Mouse (Mus musculus) cerebellum, adult 2 months (tissue): ENCODE results near the gene Foxp1. TPM values are rescaled to one million over a fixed set of nuclear protein-coding genes. Genes with fewer than 3 reads are reported as not detected.
A peak's percentile ranks its signal among the peaks of the same experiment; 100 is the strongest.

Experiments used
- DNase-seq, 2 experiments: peaks; one replicate each; pipeline ENCODE4 v3.0.0; 2021
- H3K27ac ChIP-seq: fragments of 200-500 bp; 2 replicates; pipeline ENCODE4 v1.5.1; 2012; ENCODE audit warnings: low read length, control low read depth, inconsistent platforms; ENCODE audit not compliant: insufficient read depth
- H3K27me3 ChIP-seq: fragments of 200-500 bp; 2 replicates; pipeline ENCODE4 v1.6.1; 2012; ENCODE audit warnings: inconsistent platforms, mild to moderate bottlenecking, low read length, moderate library complexity; ENCODE audit not compliant: control insufficient read depth, insufficient read depth
- H3K4me1 ChIP-seq: fragments of 200-500 bp; 2 replicates; pipeline ENCODE4 v1.6.1; 2011; ENCODE audit warnings: low read length; ENCODE audit not compliant: control insufficient read depth, insufficient read depth
- H3K4me3 ChIP-seq: fragments of 200-500 bp; replicated peaks from 2 replicates; pipeline ENCODE3; 2011; ENCODE audit warnings: mild to moderate bottlenecking, low read depth, low read length, control low read depth; ENCODE audit not compliant: insufficient read depth
- CTCF ChIP-seq: fragments of 200-500 bp; IDR thresholded peaks from 2 replicates; pipeline ENCODE4 v1.5.1; 2011; ENCODE audit warnings: low read depth, mild to moderate bottlenecking, control low read depth, low read length, moderate library complexity, borderline replicate concordance; ENCODE audit not compliant: insufficient read depth
- POLR2A ChIP-seq: fragments of 200-500 bp; IDR thresholded peaks from 2 replicates; pipeline ENCODE4 v1.6.1; 2011; ENCODE audit warnings: low read length, control low read depth, borderline replicate concordance; ENCODE audit not compliant: insufficient read depth
- WGBS: fragments of 180-500 bp; shearing (Covaris S2); methylation state at CpG from one replicate; pipeline ENCODE4 v1.1.7; 2018; 5-methylcytosine and 5-hydroxymethylcytosine counted together
- polyA plus RNA-seq: library from polyadenylated mRNA; depleted of rRNA; stranded (reverse); fragments of >200 nt; gene quantifications from 2 replicates; pipeline ENCODE4 v1.2.3, GENCODE M21; 2012

The Foxp1 gene
- polyA plus RNA-seq, 1 experiment, result 21.0 TPM

DNA sequence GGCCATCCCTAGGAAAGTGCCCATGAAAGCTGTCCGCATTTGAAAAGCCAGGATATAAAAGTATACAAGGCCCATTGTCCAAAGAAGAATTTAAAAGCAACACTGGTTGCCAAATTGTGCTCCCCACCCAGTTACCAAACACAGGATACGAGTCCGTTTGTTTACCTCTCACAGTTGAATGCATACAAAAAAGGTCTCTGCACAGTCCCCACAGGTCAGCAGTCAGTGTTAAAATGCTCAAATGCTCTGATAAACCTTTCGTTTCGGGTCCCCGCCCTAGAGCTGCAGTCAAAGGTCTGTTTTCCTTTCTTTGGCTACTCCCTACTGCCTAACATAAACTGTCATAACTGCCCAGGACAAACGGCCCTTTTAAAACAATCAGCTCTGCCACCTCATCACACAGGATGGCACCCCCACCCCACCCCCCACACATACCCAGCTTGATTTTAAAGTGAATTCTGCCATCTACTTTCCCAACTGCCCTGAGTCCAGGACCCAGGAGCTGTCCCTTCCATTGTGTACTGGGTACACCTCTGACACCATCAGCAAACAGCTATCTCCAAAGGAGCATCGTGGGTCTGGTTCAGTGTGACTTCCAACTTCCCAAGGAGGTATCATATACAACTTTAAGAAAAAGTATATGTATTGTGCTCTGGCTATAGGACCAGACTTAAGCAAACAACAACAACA is 510.5 kb downstream of the Foxp1 start:
- DNase-seq, result no peak
- Histone ChIP-seq H3K27ac (no peak overlapping the region), H3K4me3 (no peak overlapping the region), H3K4me1 (peaks cover 5% of the 10 kb centered on the region), H3K27me3 (no peaks in the 10 kb centered on the region)
- 86% methylated on average over 8 of the region's 8 CpGs for WGBS
- no peak for TF ChIP-seq CTCF
- TF ChIP-seq POLR2A, result no peak

DNA sequence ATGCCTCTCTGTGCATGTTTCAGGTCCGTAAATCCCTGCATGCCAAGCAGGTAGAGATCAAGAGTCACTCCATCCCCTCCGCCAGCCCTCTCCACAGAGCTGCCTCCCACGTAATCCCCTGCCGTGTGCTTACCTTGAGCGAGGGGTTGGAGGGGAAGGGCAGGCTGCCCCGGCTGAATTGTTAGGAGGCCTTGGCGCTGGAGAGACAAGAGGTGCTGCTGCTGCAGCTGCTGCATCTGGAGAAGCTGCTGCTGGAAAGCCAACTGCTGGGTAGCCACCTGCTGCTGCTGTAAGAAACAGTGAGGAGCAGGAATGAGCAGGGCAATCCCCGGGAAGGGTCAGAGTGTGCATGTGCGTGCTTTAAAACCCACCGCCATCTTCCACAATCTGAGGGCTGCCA is 512.8 kb downstream of the Foxp1 start:
- WGBS, result 59% methylated on average over 10 of the region's 10 CpGs
- no peak overlapping the region for H3K27ac ChIP-seq
- no peaks in the 10 kb centered on the region for H3K27me3 ChIP-seq
- DNase-seq, result no peak
- H3K4me3 ChIP-seq, result no peak overlapping the region
- peaks cover 5% of the 10 kb centered on the region for H3K4me1 ChIP-seq
- TF ChIP-seq POLR2A, result no peak
- TF ChIP-seq CTCF, result no peak

DNA sequence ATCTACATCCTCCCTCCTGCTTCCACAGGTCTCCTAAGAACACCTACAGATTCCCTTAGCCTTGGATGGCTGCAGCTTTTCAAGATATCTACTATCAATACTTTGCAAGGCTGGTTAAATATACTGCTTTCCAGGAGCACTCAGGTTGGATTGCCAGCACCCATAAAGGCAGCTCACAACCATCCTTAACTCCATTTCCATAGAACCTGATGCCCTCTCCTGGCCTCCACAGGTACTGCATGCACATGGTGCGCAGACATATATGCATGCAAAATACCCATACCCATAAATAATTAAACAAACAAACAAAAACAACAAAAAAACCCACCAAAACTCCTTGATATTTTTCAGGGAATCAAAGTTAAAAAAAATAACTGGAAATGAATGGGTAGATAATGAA is 514.0 kb downstream of the Foxp1 start:
- no peak for DNase-seq
- WGBS, result 100% methylated on average over 1 of the region's 1 CpGs
- Histone ChIP-seq H3K4me1 (no peaks in the 10 kb centered on the region), H3K27me3 (no peaks in the 10 kb centered on the region), H3K27ac (no peak overlapping the region), H3K4me3 (no peak overlapping the region)
- TF ChIP-seq POLR2A (no peak), CTCF (peak; percentile 18; the same call in 1 of the 2 replicates)

DNA sequence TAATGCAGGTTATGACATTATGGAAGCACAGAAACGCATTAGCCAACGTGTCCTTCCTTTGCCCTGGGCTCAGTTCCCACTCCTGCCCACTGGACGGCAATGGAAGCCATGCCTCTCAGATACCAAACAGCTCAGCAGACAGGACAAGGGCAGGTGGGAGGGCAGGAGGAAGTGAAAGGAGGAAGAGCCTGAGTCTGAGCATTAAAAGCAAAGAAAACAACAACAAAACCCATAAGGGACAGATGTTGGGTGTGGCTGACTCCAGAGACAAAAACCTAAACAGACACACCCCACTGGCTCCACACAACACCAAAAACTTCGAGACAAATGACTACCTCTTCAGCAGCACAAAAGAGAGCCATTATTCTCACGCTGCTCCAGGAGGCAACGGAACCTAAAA is 515.0 kb downstream of the Foxp1 start:
- Histone ChIP-seq H3K27me3 (no peaks in the 10 kb centered on the region), H3K4me1 (no peaks in the 10 kb centered on the region), H3K4me3 (no peak overlapping the region), H3K27ac (no peak overlapping the region)
- 66% methylated on average over 6 of the region's 6 CpGs for WGBS
- no peak for TF ChIP-seq CTCF
- no peak for TF ChIP-seq POLR2A
- DNase-seq, result no peak

DNA sequence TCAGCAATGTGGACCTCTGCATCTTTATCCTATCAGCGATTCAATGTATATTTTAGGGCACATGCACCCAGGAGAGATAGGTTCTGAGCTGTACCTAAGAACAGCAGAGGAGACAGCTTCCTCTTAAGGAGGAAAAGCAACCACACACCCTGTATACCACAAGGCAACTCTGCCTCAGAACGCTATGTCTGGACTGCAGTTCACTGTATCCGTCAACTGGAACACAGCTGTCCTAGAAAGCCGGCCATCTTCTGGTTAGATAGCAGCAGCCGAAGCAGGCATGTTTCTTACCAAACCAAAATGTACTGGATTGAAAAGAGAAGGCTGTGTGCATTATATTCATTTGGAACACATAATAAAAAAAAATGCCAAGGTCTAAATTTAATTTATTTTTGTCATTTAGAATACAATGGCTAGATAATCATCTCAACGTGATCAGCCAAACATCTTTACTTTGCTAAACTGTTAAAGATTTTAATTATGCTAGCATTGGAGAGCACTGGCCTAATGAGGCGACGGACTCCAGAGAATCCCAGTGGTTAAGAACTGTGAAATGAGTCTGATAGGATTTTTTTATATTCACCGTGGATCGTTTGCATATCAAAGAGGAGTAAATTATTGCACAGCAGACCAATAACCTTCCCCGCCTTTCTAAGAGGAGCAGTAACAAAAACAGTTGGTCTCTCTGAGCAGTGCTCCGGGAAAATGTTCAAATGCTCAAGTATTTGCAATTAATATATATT is 518.1 kb downstream of the Foxp1 start:
- no peak overlapping the region for H3K4me3 ChIP-seq
- no peaks in the 10 kb centered on the region for H3K4me1 ChIP-seq
- H3K27me3 ChIP-seq, result no peaks in the 10 kb centered on the region
- TF ChIP-seq POLR2A (no peak), CTCF (no peak)
- DNase-seq, result no peak
- 74% methylated on average over 12 of the region's 12 CpGs for WGBS
- H3K27ac ChIP-seq, result no peak overlapping the region

DNA sequence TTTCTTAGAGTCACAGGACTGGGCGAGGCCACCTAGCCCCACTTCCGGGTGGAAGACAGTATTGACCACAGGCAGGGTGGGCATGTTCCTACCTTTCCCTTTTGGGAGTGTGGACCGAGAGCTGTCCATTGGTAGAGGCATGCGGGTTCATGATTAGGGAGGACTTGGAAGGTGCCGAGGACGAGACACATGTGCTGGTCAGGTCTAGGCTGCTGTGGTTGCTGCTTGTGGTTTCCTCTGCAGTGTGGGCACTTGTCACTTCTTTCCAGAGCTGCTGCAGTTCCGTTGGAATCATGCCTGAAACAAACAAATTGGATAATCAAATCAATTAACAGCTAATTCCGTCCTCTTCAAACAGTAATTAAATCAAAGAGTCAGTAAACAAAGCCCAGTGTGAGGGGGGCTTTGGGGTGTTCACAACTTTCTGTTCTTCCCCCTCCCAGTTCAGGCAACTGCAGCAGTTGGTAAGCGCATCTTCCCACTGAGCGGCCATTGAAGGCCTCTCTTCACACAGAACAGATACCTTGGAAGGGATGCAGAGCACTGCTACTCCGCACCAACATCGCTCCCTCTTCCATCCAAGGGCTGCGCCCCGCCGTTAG is 519.3 kb downstream of the Foxp1 start:
- TF ChIP-seq CTCF (no peak), POLR2A (no peak)
- H3K4me1 ChIP-seq, result no peaks in the 10 kb centered on the region
- 89% methylated on average over 15 of the region's 15 CpGs for WGBS
- H3K4me3 ChIP-seq, result no peak overlapping the region
- H3K27ac ChIP-seq, result no peak overlapping the region
- H3K27me3 ChIP-seq, result no peaks in the 10 kb centered on the region
- DNase-seq, result no peak

DNA sequence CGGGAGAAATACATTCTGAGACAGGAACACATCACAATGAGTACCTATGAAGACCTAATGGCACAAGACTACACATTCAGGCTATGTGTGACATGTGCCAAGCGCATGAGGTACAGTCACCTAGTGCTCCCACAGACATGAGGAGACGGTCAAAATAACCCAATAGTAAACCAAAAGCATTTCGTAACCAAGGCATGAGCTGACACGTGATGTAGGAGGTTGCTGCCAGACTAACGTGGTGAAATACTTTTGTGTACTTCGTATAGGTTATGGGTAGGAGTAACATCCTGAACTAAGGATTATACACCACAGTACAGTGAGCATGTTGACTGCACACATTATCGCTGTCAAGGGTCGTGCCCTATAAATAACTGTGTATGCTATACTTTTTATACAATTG is 520.9 kb downstream of the Foxp1 start:
- no peaks in the 10 kb centered on the region for H3K4me1 ChIP-seq
- 97% methylated on average over 9 of the region's 9 CpGs for WGBS
- no peak overlapping the region for H3K27ac ChIP-seq
- no peak for DNase-seq
- H3K4me3 ChIP-seq, result no peak overlapping the region
- no peaks in the 10 kb centered on the region for H3K27me3 ChIP-seq
- TF ChIP-seq POLR2A (no peak), CTCF (no peak)
